Mouse (Mus musculus) midbrain, embryonic 13.5 days (tissue): ENCODE results near the gene Dnmt3l. TPM values are rescaled to one million over a fixed set of nuclear protein-coding genes. Genes with fewer than 3 reads are reported as not detected.

ENCODE experiments used
- ATAC-seq: fragments of 200-750 bp; cut with Nextera tagmentation; 2 replicates; pipeline ENCODE4 v1.8.0; 2017; ENCODE audit warnings: mild to moderate bottlenecking, moderate TSS enrichment, moderate library complexity
- H3K27ac ChIP-seq: fragments of 300-500 bp; sonication (generic); 2 replicates; pipeline ENCODE4 v1.5.1; 2015; ENCODE audit warnings: inconsistent platforms, mild to moderate bottlenecking, moderate library complexity
- H3K27me3 ChIP-seq: fragments of 300-500 bp; sonication (generic); 2 replicates; pipeline ENCODE4 v1.6.1; 2015; ENCODE audit warnings: mild to moderate bottlenecking, inconsistent platforms
- H3K36me3 ChIP-seq: fragments of 300-500 bp; sonication (generic); 2 replicates; pipeline ENCODE4 v1.6.1; 2015; ENCODE audit warnings: mild to moderate bottlenecking, inconsistent platforms
- H3K4me1 ChIP-seq: fragments of 300-500 bp; sonication (generic); replicated peaks from 2 replicates; pipeline ENCODE4 v1.6.1; 2015; ENCODE audit warnings: inconsistent platforms
- H3K4me2 ChIP-seq: fragments of 300-500 bp; sonication (generic); replicated peaks from 2 replicates; pipeline ENCODE4 v1.6.1; 2015; ENCODE audit warnings: moderate library complexity, mild to moderate bottlenecking, inconsistent platforms
- H3K4me3 ChIP-seq: fragments of 300-500 bp; sonication (generic); replicated peaks from 2 replicates; pipeline ENCODE4 v1.5.1; 2015; ENCODE audit warnings: mild to moderate bottlenecking, inconsistent platforms
- H3K9ac ChIP-seq: fragments of 300-500 bp; sonication (generic); replicated peaks from 2 replicates; pipeline ENCODE4 v1.6.1; 2015; ENCODE audit warnings: mild to moderate bottlenecking, inconsistent platforms
- H3K9me3 ChIP-seq: fragments of 300-500 bp; sonication (generic); 2 replicates; pipeline ENCODE4 v1.6.1; 2016; ENCODE audit warnings: mild to moderate bottlenecking, inconsistent platforms
- WGBS: fragments of 180-500 bp; shearing (Covaris S2); methylation state at CpG from one replicate; pipeline ENCODE4 v1.1.7; 2015; 5-methylcytosine and 5-hydroxymethylcytosine counted together
- polyA plus RNA-seq: library from polyadenylated mRNA; unstranded; fragments of >200 nt; fragmentation: Nextera tagmentation; extraction: Ambion mirVana; gene quantifications from 2 replicates; pipeline ENCODE4 v1.2.1, GENCODE M21; 2015

Dnmt3l gene
- polyA plus RNA-seq, 1 experiment from 2014 or later: not detected

- no peak overlapping the region for H3K4me2 ChIP-seq
- H3K9ac ChIP-seq: no peak overlapping the region
- no peak overlapping the region for H3K27ac ChIP-seq
- no peaks in the 10 kb centered on the region for H3K9me3 ChIP-seq
- peaks cover 15% of the 10 kb centered on the region for H3K4me1 ChIP-seq
- peaks cover 42% of the 10 kb centered on the region for H3K27me3 ChIP-seq
- no peak overlapping the region for H3K4me3 ChIP-seq
- no peak for ATAC-seq
- H3K36me3 ChIP-seq: no peaks in the 10 kb centered on the region
- 45% methylated on average over 4 of the region's 4 CpGs for WGBS
These were observed 25.5 kb downstream of the Dnmt3l start for GRCm38 (mm10) chr10:78067226-78067625.

- peaks cover 42% of the 10 kb centered on the region for H3K27me3 ChIP-seq
- ATAC-seq: no peak
- 26% methylated on average over 11 of the region's 11 CpGs for WGBS
- H3K4me2 ChIP-seq: peak overlapping the region; percentile 98
- H3K9ac ChIP-seq: no peak overlapping the region
- H3K4me3 ChIP-seq: peak overlapping the region; percentile 62
- peaks cover 15% of the 10 kb centered on the region for H3K4me1 ChIP-seq
- no peak overlapping the region for H3K27ac ChIP-seq
- no peaks in the 10 kb centered on the region for H3K36me3 ChIP-seq
- H3K9me3 ChIP-seq: no peaks in the 10 kb centered on the region
These were observed 26.8 kb downstream of the Dnmt3l start for GRCm38 (mm10) chr10:78068541-78068940.

DNA sequence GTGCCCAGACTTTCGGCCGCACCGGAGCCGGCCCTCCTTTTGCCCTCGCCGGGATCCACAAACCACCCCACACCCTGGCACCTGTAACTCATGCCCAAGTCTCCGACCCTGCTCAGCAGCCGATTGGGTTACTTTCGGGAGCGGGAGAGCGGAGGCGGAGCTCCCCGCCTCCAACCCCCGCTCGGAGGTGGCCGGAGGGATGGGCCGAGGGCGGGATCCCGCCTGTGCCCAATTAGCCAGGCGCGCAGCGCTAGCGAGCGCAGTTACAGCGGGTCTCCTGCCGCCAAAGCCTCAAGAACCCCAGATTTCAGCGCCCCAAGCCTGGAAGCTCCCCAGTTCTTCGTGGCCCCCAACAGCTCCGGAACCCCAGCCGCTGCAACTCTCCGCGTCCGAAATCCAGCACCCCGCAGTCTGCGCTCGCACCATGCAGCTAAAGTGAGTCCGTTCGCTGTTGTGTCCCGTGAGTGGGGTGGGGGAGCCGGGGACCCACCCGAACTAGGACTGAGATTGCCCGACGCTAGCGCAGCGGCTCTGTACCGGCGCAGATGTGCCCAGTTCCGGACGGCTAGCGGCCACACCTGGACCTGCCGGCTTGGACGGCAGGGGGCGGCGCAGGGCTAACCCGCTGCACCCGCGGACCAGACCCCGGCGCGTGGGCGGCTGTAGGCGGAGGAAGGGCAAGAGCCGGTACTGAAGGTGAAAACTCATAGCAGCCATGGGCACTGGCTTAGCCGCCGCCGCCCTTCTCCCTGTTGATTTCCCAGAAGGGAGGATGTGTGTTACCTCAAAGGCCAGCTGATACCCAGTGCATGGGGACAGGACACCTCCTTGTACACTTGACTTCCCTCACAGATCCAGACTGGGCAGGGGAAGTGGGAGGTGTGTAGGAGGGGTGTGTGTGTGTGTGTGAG is 27.6 kb downstream of the Dnmt3l start, which contains the start of gene Icosl:
Icosl (plus strand) TSS at position 202 of the 911 bp plus-strand sequence.
- Histone ChIP-seq H3K36me3 (no peaks in the 10 kb centered on the region), H3K4me2 (peak within 1 kb of the TSS; percentile 98), H3K9ac (peak within 1 kb of the TSS; percentile 60), H3K4me3 (peak within 1 kb of the TSS; percentile 62), H3K4me1 (peaks cover 15% of the 10 kb centered on the region), H3K9me3 (no peaks in the 10 kb centered on the region), H3K27ac (no peak within 1 kb of the TSS), H3K27me3 (peaks cover 42% of the 10 kb centered on the region)
- under 1% methylated on average over 66 of the region's 66 CpGs for WGBS
- peak; percentile 92 for ATAC-seq

- 82% methylated on average over 4 of the region's 4 CpGs for WGBS
- Histone ChIP-seq H3K9ac (no peak overlapping the region), H3K4me2 (no peak overlapping the region), H3K36me3 (no peaks in the 10 kb centered on the region), H3K27ac (no peak overlapping the region), H3K4me1 (peaks cover 8% of the 10 kb centered on the region), H3K4me3 (no peak overlapping the region), H3K27me3 (peaks cover 24% of the 10 kb centered on the region), H3K9me3 (no peaks in the 10 kb centered on the region)
- ATAC-seq: no peak
These were observed 32.4 kb downstream of the Dnmt3l start for GRCm38 (mm10) chr10:78074151-78074550.

GRCm38 (mm10) chr10:78074977-78075376 is 33.2 kb downstream of the Dnmt3l start:
- Histone ChIP-seq H3K9ac (no peak overlapping the region), H3K27ac (no peak overlapping the region), H3K36me3 (no peaks in the 10 kb centered on the region), H3K27me3 (peaks cover 16% of the 10 kb centered on the region), H3K4me3 (no peak overlapping the region), H3K9me3 (no peaks in the 10 kb centered on the region), H3K4me1 (no peaks in the 10 kb centered on the region), H3K4me2 (no peak overlapping the region)
- 88% methylated on average over 11 of the region's 11 CpGs for WGBS
- ATAC-seq: no peak

DNA sequence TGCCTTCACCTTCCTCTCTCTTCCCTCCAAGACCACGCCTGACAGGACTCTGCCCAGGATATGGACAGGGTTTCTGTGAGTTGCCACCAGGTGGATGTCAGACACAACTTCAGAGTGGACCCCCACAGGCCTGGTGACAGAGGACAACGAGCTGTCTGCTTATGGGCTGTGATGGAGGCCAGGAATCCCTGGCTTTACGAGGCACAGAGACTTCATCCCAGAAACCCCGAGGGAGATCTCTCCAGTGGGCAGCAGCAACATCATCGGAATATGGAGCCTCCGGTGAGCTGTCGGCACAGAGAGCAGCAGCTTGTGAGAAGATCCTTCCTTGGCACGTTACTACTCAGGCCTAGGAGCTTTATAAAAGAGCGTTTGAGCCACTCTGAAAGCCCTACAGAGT is 36.1 kb downstream of the Dnmt3l start:
- Histone ChIP-seq H3K9me3 (no peaks in the 10 kb centered on the region), H3K36me3 (no peaks in the 10 kb centered on the region), H3K4me1 (no peaks in the 10 kb centered on the region), H3K4me2 (no peak overlapping the region), H3K27me3 (no peaks in the 10 kb centered on the region), H3K4me3 (no peak overlapping the region), H3K9ac (no peak overlapping the region), H3K27ac (no peak overlapping the region)
- ATAC-seq: no peak
- 83% methylated on average over 9 of the region's 9 CpGs for WGBS

DNA sequence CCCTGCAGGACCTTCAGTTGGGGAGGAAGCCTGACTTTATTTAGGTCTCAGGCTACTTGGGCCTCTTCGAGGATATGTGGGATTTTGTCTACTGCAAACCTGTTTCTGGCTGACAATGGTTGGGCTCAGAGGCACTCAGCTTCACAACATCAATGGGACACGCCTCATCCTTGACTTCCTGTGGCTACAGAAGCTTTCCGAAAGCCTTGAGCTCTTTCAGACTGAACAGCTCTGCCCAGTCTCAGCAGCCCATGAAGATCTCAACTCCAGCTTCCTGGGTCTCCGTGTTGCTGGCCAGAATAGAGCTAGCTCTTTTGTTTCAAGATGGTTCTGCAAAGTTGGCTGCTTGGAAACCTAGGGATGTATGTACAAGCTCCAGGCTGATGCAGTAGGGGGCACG is 36.5 kb downstream of the Dnmt3l start:
- WGBS: 82% methylated on average over 5 of the region's 5 CpGs
- no peak overlapping the region for H3K27ac ChIP-seq
- ATAC-seq: no peak

GRCm38 (mm10) chr10:78079955-78080591 is 38.3 kb downstream of the Dnmt3l start:
- WGBS: 90% methylated on average over 4 of the region's 4 CpGs
- H3K27me3 ChIP-seq: no peaks in the 10 kb centered on the region
- no peaks in the 10 kb centered on the region for H3K36me3 ChIP-seq
- no peak for ATAC-seq
- H3K9ac ChIP-seq: no peak overlapping the region
- no peak overlapping the region for H3K4me3 ChIP-seq
- H3K4me2 ChIP-seq: no peak overlapping the region
- H3K4me1 ChIP-seq: no peaks in the 10 kb centered on the region
- H3K9me3 ChIP-seq: no peaks in the 10 kb centered on the region
- no peak overlapping the region for H3K27ac ChIP-seq

More for the DNA sequence above, 36.5 kb downstream of the Dnmt3l start:
- Histone ChIP-seq H3K9me3 (no peaks in the 10 kb centered on the region), H3K27me3 (no peaks in the 10 kb centered on the region), H3K4me2 (no peak overlapping the region), H3K36me3 (no peaks in the 10 kb centered on the region), H3K4me1 (no peaks in the 10 kb centered on the region), H3K4me3 (no peak overlapping the region), H3K9ac (no peak overlapping the region)

GRCm38 (mm10) chr10:78084073-78084472 is 42.3 kb downstream of the Dnmt3l start:
- no peak for ATAC-seq
- no peak overlapping the region for H3K4me3 ChIP-seq
- no peak overlapping the region for H3K9ac ChIP-seq
- H3K9me3 ChIP-seq: no peaks in the 10 kb centered on the region
- H3K36me3 ChIP-seq: no peaks in the 10 kb centered on the region
- WGBS: 70% methylated on average over 1 of the region's 1 CpGs
- no peak overlapping the region for H3K27ac ChIP-seq
- H3K27me3 ChIP-seq: no peaks in the 10 kb centered on the region
- H3K4me1 ChIP-seq: no peaks in the 10 kb centered on the region
- no peak overlapping the region for H3K4me2 ChIP-seq

GRCm38 (mm10) chr10:78085711-78086110 is 44.0 kb downstream of the Dnmt3l start:
- H3K4me2 ChIP-seq: no peak overlapping the region
- 92% methylated on average over 6 of the region's 6 CpGs for WGBS
- ATAC-seq: no peak
- H3K9ac ChIP-seq: no peak overlapping the region
- H3K27ac ChIP-seq: no peak overlapping the region
- H3K27me3 ChIP-seq: no peaks in the 10 kb centered on the region
- no peaks in the 10 kb centered on the region for H3K36me3 ChIP-seq
- no peak overlapping the region for H3K4me3 ChIP-seq
- no peaks in the 10 kb centered on the region for H3K4me1 ChIP-seq
- H3K9me3 ChIP-seq: no peaks in the 10 kb centered on the region

- Histone ChIP-seq H3K27me3 (no peaks in the 10 kb centered on the region), H3K36me3 (no peaks in the 10 kb centered on the region)
- 87% methylated on average over 10 of the region's 10 CpGs for WGBS
These were observed 44.8 kb downstream of the Dnmt3l start for GRCm38 (mm10) chr10:78086444-78087061.

GRCm38 (mm10) chr10:78087101-78087511 is 45.4 kb downstream of the Dnmt3l start:
- no peak overlapping the region for H3K4me3 ChIP-seq
- H3K9ac ChIP-seq: no peak overlapping the region
- no peak overlapping the region for H3K4me2 ChIP-seq
- no peaks in the 10 kb centered on the region for H3K27me3 ChIP-seq
- 89% methylated on average over 6 of the region's 6 CpGs for WGBS
- no peak overlapping the region for H3K27ac ChIP-seq
- no peaks in the 10 kb centered on the region for H3K4me1 ChIP-seq
- H3K36me3 ChIP-seq: no peaks in the 10 kb centered on the region
- H3K9me3 ChIP-seq: no peaks in the 10 kb centered on the region
- ATAC-seq: no peak

More at GRCm38 (mm10) chr10:78086444-78087061, 44.8 kb downstream of the Dnmt3l start:
- Histone ChIP-seq H3K4me2 (no peak overlapping the region), H3K9me3 (no peaks in the 10 kb centered on the region), H3K4me1 (no peaks in the 10 kb centered on the region), H3K9ac (no peak overlapping the region), H3K27ac (no peak overlapping the region), H3K4me3 (no peak overlapping the region)
- no peak for ATAC-seq
